Mouse (Mus musculus) neutrophil, adult 59 days (primary cell): ENCODE measurements around the gene Acan. TPM values are rescaled to one million over a fixed set of nuclear protein-coding genes. Genes with fewer than 3 reads are reported as not detected.

ENCODE experiments used
- total RNA-seq, 2 experiments: library from RNA; stranded (reverse); gene quantifications; 1 replicate in 1 of 2; 2 replicates in 1 of 2; pipeline ENCODE4 v1.2.4; 2023

Gene Acan
- total RNA-seq: not detected

GRCm38 (mm10) chr7:79053383-79053889, at the start of gene Acan:
Gene Acan (plus strand): TSS chr7:79053483.

GRCm38 (mm10) chr7:79130843-79131444, 77.7 kb downstream of the Acan start, which contains the start of gene Hapln3:
Gene Hapln3 (minus strand): TSS chr7:79131018.

GRCm38 (mm10) chr7:79148711-79149266, 95.5 kb downstream of the Acan start, which contains the start of gene Mfge8:
Gene Mfge8 (minus strand): TSS chr7:79149060.

Other genes with a start within 250 kb of the Acan start
- gene Det1, start 206.2 kb upstream of the Acan start, total RNA-seq: 1 to 10 TPM; 4.0 to 5.4 TPM
- gene Aen, start 157.6 kb upstream of the Acan start, total RNA-seq: 10 to 100 TPM in 1 of 2 experiments, 1 to 10 TPM in 1; 8.9 to 10.9 TPM
- 10 to 100 TPM; 21.6 to 41.6 TPM for gene Isg20, start 140.1 kb upstream of the Acan start, total RNA-seq
- gene Hapln3, start 77.5 kb downstream of the Acan start, total RNA-seq: not detected
- 10 to 100 TPM in 1 of 2 experiments, 1 to 10 TPM in 1; 7.1 to 13.2 TPM for gene Mfge8, start 95.6 kb downstream of the Acan start, total RNA-seq
- 10 to 100 TPM; 73.0 to 76.5 TPM for gene Abhd2, start 219.7 kb downstream of the Acan start, total RNA-seq